Mouse (Mus musculus): ENCODE data around the gene Tubb4b. TPM values are rescaled to one million over a fixed set of nuclear protein-coding genes. Genes with fewer than 3 reads are reported as not detected.

The Tubb4b gene
- polyA plus RNA-seq, 1 experiment = 327 TPM

- H3K27ac ChIP-seq (ENCODE audit: control insufficient read depth, insufficient read depth, low read depth, low read length, poor library complexity) = no peak overlapping the region; the same call in 1 of the 2 replicates
- no peaks in the 10 kb centered on the region; the same call in 1 of the 2 replicates for H3K4me1 ChIP-seq (ENCODE audit: control insufficient read depth, insufficient read depth, low read length)
- WGBS = 82% methylated on average over 8 of the region's 8 CpGs
- TF ChIP-seq CTCF (IDR thresholded peaks at IDR 0.05; ENCODE audit: control insufficient read depth, insufficient read depth, low read length) = no peak
- TF ChIP-seq POLR2A (IDR thresholded peaks at IDR 0.05; ENCODE audit: borderline replicate concordance, control insufficient read depth, low read depth, low read length) = no peak
- no peak overlapping the region for H3K4me3 ChIP-seq (replicated peaks; ENCODE audit: control insufficient read depth, low read depth, low read length)
These were observed 1.4 kb upstream of the Tubb4b start for GRCm38 (mm10) chr2:25225811-25226379.

- H3K4me1 ChIP-seq (ENCODE audit: control insufficient read depth, insufficient read depth, low read length) = no peaks in the 10 kb centered on the region; the same call in 1 of the 2 replicates
- 2% methylated on average over 41 of the region's 41 CpGs for WGBS
- H3K27ac ChIP-seq (ENCODE audit: control insufficient read depth, insufficient read depth, low read depth, low read length, poor library complexity) = peak overlapping the region; percentile 91
- peak overlapping the region; percentile 75 for H3K4me3 ChIP-seq (replicated peaks; ENCODE audit: control insufficient read depth, low read depth, low read length)
- TF ChIP-seq POLR2A (IDR thresholded peaks at IDR 0.05; ENCODE audit: borderline replicate concordance, control insufficient read depth, low read depth, low read length) = peak; percentile 89; the same call in 1 of the 2 replicates
- no peak for TF ChIP-seq CTCF (IDR thresholded peaks at IDR 0.05; ENCODE audit: control insufficient read depth, insufficient read depth, low read length)
These were observed 557 bp upstream of the Tubb4b start for GRCm38 (mm10) chr2:25224766-25225752.

- TF ChIP-seq POLR2A (IDR thresholded peaks at IDR 0.05; ENCODE audit: borderline replicate concordance, control insufficient read depth, low read depth, low read length) (no peak), CTCF (IDR thresholded peaks at IDR 0.05; ENCODE audit: control insufficient read depth, insufficient read depth, low read length) (peak; percentile 13; the same call in 1 of the 2 replicates)
- Histone ChIP-seq H3K4me3 (replicated peaks; ENCODE audit: control insufficient read depth, low read depth, low read length) (peak overlapping the region; percentile 98), H3K27ac (ENCODE audit: control insufficient read depth, insufficient read depth, low read depth, low read length, poor library complexity) (peak overlapping the region; percentile 100), H3K4me1 (ENCODE audit: control insufficient read depth, insufficient read depth, low read length) (no peaks in the 10 kb centered on the region; the same call in 1 of the 2 replicates)
- 1% methylated on average over 52 of the region's 53 CpGs for WGBS
These were observed 616 bp downstream of the Tubb4b start for GRCm38 (mm10) chr2:25223681-25224491.

DNA sequence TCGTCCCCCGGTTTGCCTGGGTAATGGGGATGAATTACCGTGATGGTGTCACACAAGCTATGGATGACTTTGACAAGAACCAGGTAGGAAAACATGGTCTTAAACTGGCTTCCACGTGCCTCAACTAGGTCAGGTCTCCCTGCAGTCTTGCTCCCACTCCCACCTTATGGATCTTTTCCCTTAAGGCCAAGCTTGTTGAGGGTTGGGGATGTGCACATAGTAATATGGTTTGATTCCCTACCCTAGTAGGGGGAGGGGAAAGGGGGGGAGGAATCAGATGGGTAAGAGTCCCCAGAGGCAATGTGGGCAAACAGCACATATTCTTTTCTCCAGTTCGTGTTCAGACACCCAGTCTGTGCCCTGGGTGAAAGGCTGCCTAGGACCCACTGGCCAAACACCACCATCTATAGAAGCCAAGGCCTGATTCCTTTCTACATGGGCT lies 3.1 kb downstream of the Tubb4b start:
- 79% methylated on average over 5 of the region's 5 CpGs for WGBS
- Histone ChIP-seq H3K27ac (ENCODE audit: control insufficient read depth, insufficient read depth, low read depth, low read length, poor library complexity) (no peak overlapping the region), H3K4me3 (replicated peaks; ENCODE audit: control insufficient read depth, low read depth, low read length) (peak overlapping the region; percentile 27), H3K4me1 (ENCODE audit: control insufficient read depth, insufficient read depth, low read length) (no peaks in the 10 kb centered on the region; the same call in 1 of the 2 replicates)
- TF ChIP-seq POLR2A (IDR thresholded peaks at IDR 0.05; ENCODE audit: borderline replicate concordance, control insufficient read depth, low read depth, low read length) (no peak), CTCF (IDR thresholded peaks at IDR 0.05; ENCODE audit: control insufficient read depth, insufficient read depth, low read length) (no peak)

GRCm38 (mm10) chr2:25218445-25218844 lies 6.1 kb downstream of the Tubb4b start, which contains the start of gene Fam166a:
Fam166a (plus strand) TSS chr2:25218745.
- Histone ChIP-seq H3K4me3 (replicated peaks; ENCODE audit: control insufficient read depth, low read depth, low read length) (no peak within 1 kb of the TSS), H3K4me1 (ENCODE audit: control insufficient read depth, insufficient read depth, low read length) (no peaks in the 10 kb centered on the region; the same call in 1 of the 2 replicates), H3K27ac (ENCODE audit: control insufficient read depth, insufficient read depth, low read depth, low read length, poor library complexity) (no peak within 1 kb of the TSS)
- TF ChIP-seq POLR2A (IDR thresholded peaks at IDR 0.05; ENCODE audit: borderline replicate concordance, control insufficient read depth, low read depth, low read length) (no peak), CTCF (IDR thresholded peaks at IDR 0.05; ENCODE audit: control insufficient read depth, insufficient read depth, low read length) (no peak)

GRCm38 (mm10) chr2:25217666-25218065 lies 6.8 kb downstream of the Tubb4b start:
- 69% methylated on average over 2 of the region's 2 CpGs for WGBS
- Histone ChIP-seq H3K27ac (ENCODE audit: control insufficient read depth, insufficient read depth, low read depth, low read length, poor library complexity) (no peak overlapping the region), H3K4me1 (ENCODE audit: control insufficient read depth, insufficient read depth, low read length) (no peaks in the 10 kb centered on the region; the same call in 1 of the 2 replicates), H3K4me3 (replicated peaks; ENCODE audit: control insufficient read depth, low read depth, low read length) (no peak overlapping the region)
- TF ChIP-seq POLR2A (IDR thresholded peaks at IDR 0.05; ENCODE audit: borderline replicate concordance, control insufficient read depth, low read depth, low read length) = no peak
- TF ChIP-seq CTCF (IDR thresholded peaks at IDR 0.05; ENCODE audit: control insufficient read depth, insufficient read depth, low read length) = no peak

- no peak for TF ChIP-seq POLR2A (IDR thresholded peaks at IDR 0.05; ENCODE audit: borderline replicate concordance, control insufficient read depth, low read depth, low read length)
- no peak within 1 kb of the TSS for H3K4me3 ChIP-seq (replicated peaks; ENCODE audit: control insufficient read depth, low read depth, low read length)
- H3K27ac ChIP-seq (ENCODE audit: control insufficient read depth, insufficient read depth, low read depth, low read length, poor library complexity) = no peak within 1 kb of the TSS
- WGBS = 76% methylated on average over 3 of the region's 3 CpGs
- H3K4me1 ChIP-seq (ENCODE audit: control insufficient read depth, insufficient read depth, low read length) = no peaks in the 10 kb centered on the region; the same call in 1 of the 2 replicates
These were observed 10.1 kb downstream of the Tubb4b start, which contains the start of gene Stpg3 for GRCm38 (mm10) chr2:25214444-25214843. Stpg3 (minus strand) TSS chr2:25214637.
